Mouse (Mus musculus): Measurements from ENCODE around the gene Prkn. TPM values are rescaled to one million over a fixed set of nuclear protein-coding genes. Genes with fewer than 3 reads are reported as not detected.

Gene Prkn
- polyA plus RNA-seq (2012; fragmentation: generic; extraction: Trizol) = under 1 TPM in 1 of 2 experiments, not detected in 1; 0.14 TPM

DNA sequence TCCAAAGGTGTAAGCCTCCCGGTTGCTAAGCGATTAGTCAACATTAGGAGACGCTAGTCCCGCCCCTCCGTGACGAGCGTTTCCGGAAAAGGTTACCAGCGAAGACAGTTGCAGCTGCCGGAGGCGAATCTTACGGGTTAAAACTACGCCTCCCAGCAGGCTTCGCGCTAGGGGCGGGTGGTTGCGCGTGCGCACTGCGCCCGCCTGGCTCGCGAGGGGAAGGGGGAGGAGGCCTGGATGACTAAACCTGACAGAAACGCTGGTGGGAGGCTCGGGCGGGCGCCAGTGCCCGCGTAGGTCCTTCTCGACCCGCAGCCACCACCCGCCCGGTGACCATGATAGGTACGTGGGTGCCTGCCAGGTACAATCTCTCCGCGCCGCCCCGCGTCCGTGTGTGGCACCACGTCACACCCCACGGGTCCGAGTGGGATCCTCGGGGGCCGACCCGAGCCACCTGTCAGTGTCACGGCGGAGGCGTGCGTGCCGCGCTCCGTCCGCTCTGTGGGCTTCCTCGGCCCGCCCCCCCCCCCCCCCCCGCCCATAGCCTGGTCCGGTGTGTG is at the start of gene Prkn, which contains the start of gene Pacrg:
TSS of gene Prkn (plus strand) at position 237 of the 560 bp plus-strand sequence.
TSS of gene Pacrg (minus strand) at position 164 of the 560 bp plus-strand sequence.

Other genes with a start within 250 kb of the Prkn start
- gene Pacrg, start 73 bp upstream of the Prkn start, polyA plus RNA-seq (2012; fragmentation: generic; extraction: Trizol) = 1 to 10 TPM in 1 of 2 experiments, under 1 TPM in 1; 0.24 to 9.1 TPM